Comparison of ENCODE assay signal across 15 mouse cellular contexts in the genomic region with DNA sequence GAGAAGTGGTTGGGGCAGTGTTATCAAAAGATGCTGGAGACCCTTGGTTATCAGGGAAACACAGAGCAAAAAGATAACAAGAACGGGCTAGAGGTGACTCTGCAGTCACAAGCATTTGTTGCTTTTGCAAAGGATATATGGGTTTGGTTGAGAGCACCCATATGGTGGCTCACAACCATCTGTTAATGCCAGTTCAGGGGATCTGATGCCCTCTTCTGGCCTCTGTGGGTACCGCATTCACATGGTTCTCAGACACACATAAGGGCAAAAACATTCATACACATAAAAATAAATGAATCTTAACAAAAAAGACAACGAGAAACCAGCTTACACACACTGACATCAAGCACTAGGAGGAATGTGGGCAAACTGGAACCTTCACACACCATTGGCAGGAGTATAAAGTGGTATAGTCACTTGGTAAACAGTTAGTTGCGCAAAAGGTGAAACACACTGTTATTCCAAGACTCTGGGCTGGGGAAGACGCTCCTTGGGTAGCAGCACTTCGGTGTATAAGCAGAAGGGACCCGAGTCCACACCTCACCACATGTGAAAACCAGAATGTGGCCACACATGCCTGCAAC.
DNase-seq lines count a peak whose midpoint lies in the region; ATAC-seq and TF ChIP-seq lines count a peak whose summit lies in the region.
"Had no signal": no experiment of that assay in that cellular context is flagged by ENCODE, and none has a peak within 500 bp of the region (broad histone marks: within the 10 kb centered on the region; RNA-seq: fewer than 3 reads in every experiment).

No protein-coding gene starts in this region.

- TF ChIP-seq POLR2A in bone marrow, adult 2 months (IDR thresholded peaks at IDR 0.05; ENCODE audit: borderline replicate concordance, control insufficient read depth, low read depth, low read length), result no peak

- no peaks in the 10 kb centered on the region for H3K27me3 ChIP-seq in liver, postnatal 0 days (ENCODE audit: insufficient read depth, low read length)
- no peaks in the 10 kb centered on the region for H3K27me3 ChIP-seq in liver, embryonic 12.5 days (replicated peaks)
- no peaks in the 10 kb centered on the region for H3K27me3 ChIP-seq in splenic B cell, adult 2 months (ENCODE audit: control insufficient read depth, insufficient read depth, low read length, poor library complexity, severe bottlenecking)
- H3K27me3 ChIP-seq: limb, embryonic 12.5 days; neural tube, embryonic 15.5 days had no signal

- WGBS in liver, postnatal 0 days (ENCODE audit: insufficient replicate concordance), result 73% methylated on average over 7 of the region's 7 CpGs
- WGBS in liver, embryonic 12.5 days (ENCODE audit: insufficient replicate concordance), result 59% methylated on average over 7 of the region's 7 CpGs
- 78% methylated on average over 7 of the region's 7 CpGs for WGBS in bone marrow, adult 2 months

- peak; percentile 44 for TF ChIP-seq CTCF in liver, postnatal 0 days (IDR thresholded peaks at IDR 0.05; ENCODE audit: low read depth)
- peak; percentile 30; the same call in 1 of the 2 replicates for TF ChIP-seq CTCF in bone marrow, adult 2 months (IDR thresholded peaks at IDR 0.05; ENCODE audit: control insufficient read depth, insufficient read depth, low read length)

- no peaks in the 10 kb centered on the region for H3K36me3 ChIP-seq in liver, postnatal 0 days (replicated peaks; ENCODE audit: insufficient read depth, low read length)
- H3K36me3 ChIP-seq in liver, embryonic 12.5 days, result no peaks in the 10 kb centered on the region
- no peaks in the 10 kb centered on the region for H3K36me3 ChIP-seq in splenic B cell, adult 2 months (ENCODE audit: control insufficient read depth, insufficient read depth, low read length, poor library complexity, severe bottlenecking)

- TF ChIP-seq EP300 in liver, postnatal 0 days (IDR thresholded peaks at IDR 0.05; ENCODE audit: low read depth), result no peak

- DNase-seq in cerebellum, postnatal 10 days, result peak; percentile 26 to 29
- DNase-seq in cerebellum, postnatal 4 days (ENCODE audit: low spot score in 2 of 2), result no peak
- DNase-seq in liver, postnatal 0 days, result no peak
- peak; percentile 9 for DNase-seq in splenic B cell, adult 2 months (ENCODE audit: low read depth, low spot score)
- no peak for DNase-seq in kidney, adult 9 months
- DNase-seq: adrenal gland, adult 2 months; cerebellum, adult 8-10 months; gastrocnemius, postnatal 14 days; heart, postnatal 14 days had no signal

- no peak overlapping the region for H3K4me2 ChIP-seq in liver, postnatal 0 days (ENCODE audit: low read depth, low read length)
- H3K4me2 ChIP-seq in liver, embryonic 12.5 days, result no peak overlapping the region
- H3K4me2 ChIP-seq: limb, embryonic 12.5 days; neural tube, embryonic 15.5 days had no signal

- H3K4me1 ChIP-seq in liver, postnatal 0 days (ENCODE audit: insufficient read depth), result no peaks in the 10 kb centered on the region
- peaks cover 7% of the 10 kb centered on the region; the same call in 1 of the 2 replicates for H3K4me1 ChIP-seq in liver, embryonic 12.5 days
- H3K4me1 ChIP-seq in bone marrow, adult 2 months (ENCODE audit: control insufficient read depth, insufficient read depth, low read length), result no peaks in the 10 kb centered on the region

- H3K9me3 ChIP-seq in liver, postnatal 0 days (ENCODE audit: low read length), result no peaks in the 10 kb centered on the region
- H3K9me3 ChIP-seq in liver, embryonic 12.5 days (replicated peaks), result 0 out of 2 replicates have a peak, but pooled peaks cover 4% of the 10 kb centered on the region
- H3K9me3 ChIP-seq: limb, embryonic 12.5 days; midbrain, embryonic 10.5 days; neural tube, embryonic 15.5 days had no signal

- no peak overlapping the region for H3K9ac ChIP-seq in liver, postnatal 0 days (replicated peaks)
- no peak overlapping the region for H3K9ac ChIP-seq in liver, embryonic 12.5 days
- H3K9ac ChIP-seq: limb, embryonic 12.5 days; neural tube, embryonic 15.5 days had no signal

- ATAC-seq in liver, postnatal 0 days, result no peak
- ATAC-seq in liver, embryonic 12.5 days, result no peak
- no peak for ATAC-seq in megakaryocyte progenitor cell, adult 5-6 weeks (replicated peaks; ENCODE audit: poor library complexity)

- no peak overlapping the region for H3K27ac ChIP-seq in liver, postnatal 0 days (ENCODE audit: low read depth)
- no peak overlapping the region for H3K27ac ChIP-seq in liver, embryonic 12.5 days
- H3K27ac ChIP-seq in bone marrow, adult 2 months (ENCODE audit: control insufficient read depth, insufficient read depth, low read depth, low read length, poor library complexity), result no peak overlapping the region
- H3K27ac ChIP-seq: limb, embryonic 12.5 days; midbrain, embryonic 10.5 days; neural tube, embryonic 15.5 days had no signal

- H3K4me3 ChIP-seq in liver, postnatal 0 days (ENCODE audit: low read depth, low read length), result no peak overlapping the region
- no peak overlapping the region for H3K4me3 ChIP-seq in liver, embryonic 12.5 days
- no peak overlapping the region for H3K4me3 ChIP-seq in bone marrow, adult 2 months (replicated peaks; ENCODE audit: control insufficient read depth, low read depth, low read length)
- H3K4me3 ChIP-seq: limb, embryonic 12.5 days; midbrain, embryonic 10.5 days; neural tube, embryonic 15.5 days had no signal

Comparison
In these comparisons a context has a peak if more than half of its experiments do, and no peak if none do; other contexts are left out.
1. DNase-seq: peak in cerebellum, postnatal 10 days (2 of 2) and splenic B cell, adult 2 months (single experiment); none in cerebellum, postnatal 4 days (0 of 2), liver, postnatal 0 days (single experiment) and kidney, adult 9 months (single experiment).